Mouse (Mus musculus): ENCODE results near the gene Emd. TPM values are rescaled to one million over a fixed set of nuclear protein-coding genes. Genes with fewer than 3 reads are reported as not detected.

Emd gene
- polyA plus RNA-seq, 1 experiment from 2014 or later: 20.2 TPM

DNA sequence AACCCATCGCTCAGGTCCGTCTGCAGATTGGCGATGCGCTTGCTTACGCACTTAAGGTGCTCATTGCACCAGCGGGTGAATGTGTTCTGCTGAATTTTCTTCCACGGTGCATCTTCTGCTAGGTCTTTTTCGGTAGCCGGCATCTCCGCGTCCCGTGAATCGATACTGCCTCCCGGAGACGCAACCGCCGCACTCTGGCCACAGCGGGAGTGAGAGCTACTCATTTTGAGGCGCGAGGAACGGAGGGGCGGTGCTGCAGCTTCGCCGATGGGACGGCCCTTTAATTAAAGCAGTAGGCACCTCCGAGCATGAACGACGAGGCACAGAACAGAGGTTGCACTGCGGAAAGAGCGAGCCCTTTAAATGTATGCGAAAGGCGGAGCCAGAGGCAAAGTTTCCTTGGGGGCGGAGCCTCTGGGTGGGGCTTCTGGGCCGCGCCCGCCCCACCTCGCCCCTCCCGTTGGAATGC is 8.2 kb upstream of the Emd start:
- Histone ChIP-seq H3K27me3 (ENCODE audit: insufficient read depth, low read length) (no peaks in the 10 kb centered on the region), H3K9ac (ENCODE audit: low read depth, low read length) (peak overlapping the region; percentile 65), H3K4me1 (replicated peaks; ENCODE audit: insufficient read depth, low read length) (no peaks in the 10 kb centered on the region), H3K27ac (peak overlapping the region; percentile 85), H3K4me2 (ENCODE audit: low read length) (peak overlapping the region; percentile 58), H3K36me3 (ENCODE audit: insufficient read depth, low read length) (peaks cover 7% of the 10 kb centered on the region), H3K9me3 (replicated peaks; ENCODE audit: low read length) (no peaks in the 10 kb centered on the region), H3K4me3 (replicated peaks; ENCODE audit: low read depth, low read length) (peak overlapping the region; percentile 46)
- peak; percentile 5; the same call in 1 of the 2 replicates for TF ChIP-seq CTCF (IDR thresholded peaks at IDR 0.05; ENCODE audit: low read depth)
- ATAC-seq (replicated peaks; ENCODE audit: low FRiP score, low read depth) (peak; percentile 87), DNase-seq (ENCODE audit: low spot score) (peak; percentile 96)
- WGBS: 28% methylated on average over 38 of the region's 38 CpGs

DNA sequence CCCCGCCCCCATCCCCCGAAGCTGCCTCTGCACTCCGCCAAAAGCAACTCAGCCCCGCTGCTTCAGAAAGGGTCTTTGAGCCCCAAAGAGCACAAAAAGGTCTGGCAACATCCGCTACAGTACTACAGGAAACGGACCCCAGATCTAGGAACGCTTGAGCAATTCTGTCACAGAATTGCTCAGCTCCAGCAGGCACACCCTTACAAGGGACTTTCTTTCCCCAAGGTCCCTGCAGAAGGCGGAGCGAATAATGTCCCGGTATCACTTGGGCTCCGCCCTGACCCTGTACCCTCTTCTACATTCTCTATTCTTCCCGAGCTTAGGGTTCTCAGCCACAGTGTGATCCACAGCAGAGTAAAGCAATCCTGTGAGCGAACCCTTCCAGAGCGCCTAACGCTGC is 7.8 kb upstream of the Emd start:
- H3K4me1 ChIP-seq (replicated peaks; ENCODE audit: insufficient read depth, low read length): no peaks in the 10 kb centered on the region
- TF ChIP-seq CTCF (IDR thresholded peaks at IDR 0.05; ENCODE audit: low read depth): no peak
- H3K9me3 ChIP-seq (replicated peaks; ENCODE audit: low read length): no peaks in the 10 kb centered on the region
- peak; percentile 61 for DNase-seq (ENCODE audit: low spot score)
- peak overlapping the region; percentile 70 for H3K27ac ChIP-seq
- WGBS: 23% methylated on average over 15 of the region's 15 CpGs
- H3K9ac ChIP-seq (ENCODE audit: low read depth, low read length): no peak overlapping the region
- H3K4me2 ChIP-seq (ENCODE audit: low read length): peak overlapping the region; percentile 58
- peaks cover 4% of the 10 kb centered on the region; the same call in 1 of the 2 replicates for H3K36me3 ChIP-seq (ENCODE audit: insufficient read depth, low read length)
- ATAC-seq (replicated peaks; ENCODE audit: low FRiP score, low read depth): peak; percentile 41; the same call in 1 of the 2 replicates
- peak overlapping the region; percentile 46 for H3K4me3 ChIP-seq (replicated peaks; ENCODE audit: low read depth, low read length)
- H3K27me3 ChIP-seq (ENCODE audit: insufficient read depth, low read length): no peaks in the 10 kb centered on the region

DNA sequence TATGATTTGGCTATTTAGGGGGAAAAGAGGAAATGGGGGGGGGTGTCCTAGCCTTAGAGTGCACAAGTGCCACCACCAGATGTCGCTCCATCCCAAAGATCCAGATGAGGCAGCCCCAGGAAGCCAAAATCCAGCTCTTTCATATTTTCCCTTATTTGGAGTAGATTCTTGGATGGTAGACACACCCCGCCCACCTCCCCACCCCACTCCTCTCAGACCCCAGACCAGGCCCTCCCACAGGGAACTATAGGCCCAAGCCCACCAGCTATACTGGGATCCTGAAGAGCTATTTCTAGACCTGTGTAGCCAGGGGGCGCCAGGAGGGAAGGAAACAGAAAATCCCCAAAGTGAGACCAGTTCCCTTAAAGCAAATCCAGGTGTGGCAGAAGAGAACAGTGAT is 5.8 kb upstream of the Emd start:
- Histone ChIP-seq H3K4me3 (replicated peaks; ENCODE audit: low read depth, low read length) (peak overlapping the region; percentile 40), H3K27ac (no peak overlapping the region)
- WGBS: 27% methylated on average over 3 of the region's 3 CpGs

DNA sequence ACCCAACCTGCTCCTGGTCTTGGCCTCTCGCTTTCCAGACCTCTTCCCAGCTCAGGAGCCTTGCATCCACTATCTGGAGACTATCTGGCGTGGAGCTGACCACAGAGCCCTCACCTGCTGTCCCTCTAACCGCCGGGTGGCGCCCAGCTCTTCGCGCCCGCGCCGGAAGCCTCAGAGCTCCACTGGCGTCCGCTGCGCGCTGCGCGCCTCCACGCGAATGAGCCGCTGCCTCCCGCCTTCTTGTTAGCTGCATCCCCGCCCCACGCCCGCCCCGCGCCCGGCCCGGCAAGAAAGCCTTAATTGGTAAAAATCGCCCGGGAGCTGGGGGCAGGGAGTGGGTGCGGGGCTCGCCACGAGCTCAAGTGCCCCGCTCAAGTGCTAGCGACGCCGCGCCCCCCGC is 4.9 kb upstream of the Emd start, which contains the start of gene Flna:
Gene Flna, minus strand, starts transcription at position 206 of the 400 bp plus-strand sequence.
- H3K4me3 ChIP-seq (replicated peaks; ENCODE audit: low read depth, low read length): peak within 1 kb of the TSS; percentile 40
- WGBS: 36% methylated on average over 38 of the region's 38 CpGs
- H3K4me2 ChIP-seq (ENCODE audit: low read length): peak within 1 kb of the TSS; percentile 63
- peak within 1 kb of the TSS; percentile 55; the same call in 1 of the 2 replicates for H3K9ac ChIP-seq (ENCODE audit: low read depth, low read length)
- H3K27ac ChIP-seq: peak within 1 kb of the TSS; percentile 48; the same call in 1 of the 2 replicates
- no peaks in the 10 kb centered on the region for H3K4me1 ChIP-seq (replicated peaks; ENCODE audit: insufficient read depth, low read length)
- no peak for ATAC-seq (replicated peaks; ENCODE audit: low FRiP score, low read depth)
- H3K36me3 ChIP-seq (ENCODE audit: insufficient read depth, low read length): no peaks in the 10 kb centered on the region
- peak; percentile 66 for DNase-seq (ENCODE audit: low spot score)
- no peaks in the 10 kb centered on the region for H3K9me3 ChIP-seq (replicated peaks; ENCODE audit: low read length)
- no peaks in the 10 kb centered on the region for H3K27me3 ChIP-seq (ENCODE audit: insufficient read depth, low read length)
- peak; percentile 43; the same call in 1 of the 2 replicates for TF ChIP-seq CTCF (IDR thresholded peaks at IDR 0.05; ENCODE audit: low read depth)

More for the DNA sequence above, 5.8 kb upstream of the Emd start:
- peak; percentile 75 for TF ChIP-seq CTCF (IDR thresholded peaks at IDR 0.05; ENCODE audit: low read depth)
- DNase-seq (ENCODE audit: low spot score) (peak; percentile 79), ATAC-seq (replicated peaks; ENCODE audit: low FRiP score, low read depth) (0 out of 2 replicates have a peak, but pooled peaks have one; percentile 6)
- Histone ChIP-seq H3K4me1 (replicated peaks; ENCODE audit: insufficient read depth, low read length) (no peaks in the 10 kb centered on the region), H3K4me2 (ENCODE audit: low read length) (peak overlapping the region; percentile 63), H3K9me3 (replicated peaks; ENCODE audit: low read length) (no peaks in the 10 kb centered on the region), H3K27me3 (ENCODE audit: insufficient read depth, low read length) (no peaks in the 10 kb centered on the region), H3K36me3 (ENCODE audit: insufficient read depth, low read length) (no peaks in the 10 kb centered on the region), H3K9ac (ENCODE audit: low read depth, low read length) (no peak overlapping the region)

DNA sequence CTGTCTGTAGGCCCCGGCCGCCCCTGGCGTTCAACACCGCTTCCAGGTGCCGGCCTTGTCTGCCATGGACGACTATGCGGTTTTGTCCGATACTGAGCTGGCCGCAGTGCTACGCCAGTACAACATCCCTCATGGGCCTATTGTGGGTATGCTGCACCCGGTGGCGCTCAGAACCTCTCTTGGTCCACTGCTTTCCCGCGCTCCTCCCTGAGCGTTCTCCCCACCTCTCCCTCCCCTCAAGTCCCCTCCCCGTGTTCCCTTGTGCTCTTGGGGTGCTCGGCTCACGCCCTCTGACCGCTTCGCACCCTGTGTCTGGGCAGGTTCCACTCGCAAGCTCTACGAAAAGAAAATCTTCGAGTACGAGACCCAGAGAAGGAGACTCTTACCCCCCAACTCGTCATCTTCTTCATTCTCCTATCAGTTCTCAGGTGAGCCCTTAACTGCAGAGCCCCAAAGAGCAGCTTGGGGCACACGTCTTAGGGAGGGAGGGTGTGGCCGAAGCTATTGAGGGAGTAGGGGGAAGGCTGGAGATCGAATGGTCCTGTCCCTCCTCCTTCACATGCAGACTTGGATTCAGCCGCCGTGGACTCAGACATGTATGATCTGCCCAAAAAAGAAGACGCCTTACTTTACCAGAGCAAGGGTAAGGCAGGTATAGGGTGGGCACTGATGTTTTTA is 540 bp downstream of the Emd start:
- H3K4me1 ChIP-seq (replicated peaks; ENCODE audit: insufficient read depth, low read length): peaks cover 3% of the 10 kb centered on the region; the same call in 1 of the 2 replicates
- peak overlapping the region; percentile 50 for H3K4me3 ChIP-seq (replicated peaks; ENCODE audit: low read depth, low read length)
- H3K27me3 ChIP-seq (ENCODE audit: insufficient read depth, low read length): no peaks in the 10 kb centered on the region
- 23% methylated on average over 31 of the region's 31 CpGs for WGBS
- H3K27ac ChIP-seq: peak overlapping the region; percentile 86
- no peaks in the 10 kb centered on the region for H3K36me3 ChIP-seq (ENCODE audit: insufficient read depth, low read length)
- ATAC-seq (replicated peaks; ENCODE audit: low FRiP score, low read depth) (peak; percentile 75), DNase-seq (ENCODE audit: low spot score) (no peak)
- peak overlapping the region; percentile 71 for H3K9ac ChIP-seq (ENCODE audit: low read depth, low read length)
- H3K4me2 ChIP-seq (ENCODE audit: low read length): peak overlapping the region; percentile 74
- no peak for TF ChIP-seq CTCF (IDR thresholded peaks at IDR 0.05; ENCODE audit: low read depth)
- H3K9me3 ChIP-seq (replicated peaks; ENCODE audit: low read length): no peaks in the 10 kb centered on the region

DNA sequence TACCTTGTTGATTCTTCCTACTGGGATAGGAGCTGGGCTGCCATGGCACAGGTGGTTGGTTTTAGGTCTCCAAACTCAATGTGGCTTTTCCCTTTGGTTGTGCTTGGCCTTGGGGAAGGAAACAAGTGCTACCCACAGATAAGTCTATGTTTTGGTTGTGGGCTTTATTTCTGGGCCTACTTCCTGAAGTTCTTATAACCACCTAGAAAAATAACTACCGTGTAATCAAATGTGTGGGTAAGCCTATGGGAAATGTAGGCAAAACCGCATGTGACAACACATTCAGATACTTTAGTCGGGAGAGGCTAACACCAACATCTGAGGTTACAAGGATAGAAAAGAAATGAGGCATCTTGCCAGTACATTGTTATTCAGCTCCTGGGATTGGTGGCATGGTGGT is 3.3 kb downstream of the Emd start:
- 97% methylated on average over 3 of the region's 3 CpGs for WGBS
- DNase-seq (ENCODE audit: low spot score): no peak

More for the DNA sequence above, 3.3 kb downstream of the Emd start:
- H3K4me3 ChIP-seq (replicated peaks; ENCODE audit: low read depth, low read length): no peak overlapping the region
- no peaks in the 10 kb centered on the region for H3K36me3 ChIP-seq (ENCODE audit: insufficient read depth, low read length)
- no peak for TF ChIP-seq CTCF (IDR thresholded peaks at IDR 0.05; ENCODE audit: low read depth)
- no peak overlapping the region for H3K27ac ChIP-seq
- H3K27me3 ChIP-seq (ENCODE audit: insufficient read depth, low read length): no peaks in the 10 kb centered on the region
- H3K4me2 ChIP-seq (ENCODE audit: low read length): no peak overlapping the region
- peaks cover 3% of the 10 kb centered on the region; the same call in 1 of the 2 replicates for H3K4me1 ChIP-seq (replicated peaks; ENCODE audit: insufficient read depth, low read length)
- ATAC-seq (replicated peaks; ENCODE audit: low FRiP score, low read depth): no peak
- H3K9me3 ChIP-seq (replicated peaks; ENCODE audit: low read length): no peaks in the 10 kb centered on the region
- H3K9ac ChIP-seq (ENCODE audit: low read depth, low read length): no peak overlapping the region

All from kidney, postnatal 0 days (tissue).